In the genomic region with DNA sequence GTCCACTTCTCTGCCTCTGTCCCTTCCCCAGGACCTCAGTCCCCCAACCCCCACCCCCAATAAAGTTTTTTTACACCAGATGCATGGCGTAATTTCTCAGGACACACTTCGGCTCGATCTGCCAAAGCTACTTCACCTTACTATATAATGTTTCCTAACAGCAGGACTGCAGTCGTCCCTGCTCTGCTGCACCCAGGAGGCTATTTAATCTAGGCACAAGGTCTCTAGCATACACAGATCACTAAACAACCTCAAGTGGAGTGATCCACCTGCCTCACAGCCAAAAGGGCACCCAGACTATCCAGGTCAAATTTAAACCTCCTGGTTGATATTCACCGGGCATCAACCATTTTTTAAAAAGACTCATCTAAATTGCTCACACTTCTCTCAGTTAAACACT, we compare ENCODE assay signal across 8 mouse cellular contexts. TPM values are rescaled to one million over a fixed set of nuclear protein-coding genes. Genes with fewer than 3 reads are reported as not detected.
DNase-seq lines count a peak whose midpoint lies in the region; ATAC-seq and TF ChIP-seq lines count a peak whose summit lies in the region.

No protein-coding gene starts in this region.

- TF ChIP-seq EP300 in MEL (IDR thresholded peaks at IDR 0.05; ENCODE audit: low read depth in 1 of 2, low read length in 2 of 2): no peak
- TF ChIP-seq EP300 in liver, postnatal 0 days (IDR thresholded peaks at IDR 0.05; ENCODE audit: low read depth): no peak

- WGBS in heart, embryonic 13.5 days: 29% methylated on average over 5 of the region's 5 CpGs
- WGBS in forebrain, embryonic 16.5 days: 26% methylated on average over 5 of the region's 5 CpGs
- WGBS in liver, postnatal 0 days (ENCODE audit: insufficient replicate concordance): 29% methylated on average over 5 of the region's 5 CpGs

- H3K9me3 ChIP-seq in heart, embryonic 13.5 days: peaks cover 6% of the 10 kb centered on the region; the same call in 1 of the 2 replicates
- no peaks in the 10 kb centered on the region for H3K9me3 ChIP-seq in MEL (replicated peaks; ENCODE audit: insufficient read depth, low read length)
- no peaks in the 10 kb centered on the region for H3K9me3 ChIP-seq in forebrain, embryonic 16.5 days (ENCODE audit: control insufficient read depth, low read length)
- H3K9me3 ChIP-seq in liver, postnatal 0 days (ENCODE audit: low read length): no peaks in the 10 kb centered on the region

- H3K4me1 ChIP-seq in heart, embryonic 13.5 days: peaks cover 10% of the 10 kb centered on the region
- peaks cover 0 to 8% of the 10 kb centered on the region in 2 experiments; a peak in 2 of 4 replicates for H3K4me1 ChIP-seq in MEL (ENCODE audit: control insufficient read depth in 1 of 2, insufficient read depth in 2 of 2, low read length in 2 of 2)
- peaks cover 5% of the 10 kb centered on the region; the same call in 1 of the 2 replicates for H3K4me1 ChIP-seq in forebrain, embryonic 16.5 days (replicated peaks; ENCODE audit: control insufficient read depth, insufficient read depth, low read length)
- H3K4me1 ChIP-seq in liver, postnatal 0 days (ENCODE audit: insufficient read depth): peaks cover 6% of the 10 kb centered on the region; the same call in 1 of the 2 replicates

- no peak for TF ChIP-seq CTCF in MEL (IDR thresholded peaks at IDR 0.05 in 2 of 3, conservative IDR thresholded peaks at IDR 0.05 in 1 of 3; ENCODE audit: control insufficient read depth in 1 of 3, insufficient read depth in 1 of 3, low read depth in 2 of 3, low read length in 3 of 3, poor library complexity in 1 of 3, severe bottlenecking in 1 of 3)
- TF ChIP-seq CTCF in liver, postnatal 0 days (IDR thresholded peaks at IDR 0.05; ENCODE audit: low read depth): no peak

- no peaks in the 10 kb centered on the region; the same call in 1 of the 2 replicates for H3K79me2 ChIP-seq in MEL (ENCODE audit: control insufficient read depth, insufficient read depth, low read length, poor library complexity)

- H3K9ac ChIP-seq in heart, embryonic 13.5 days: peak overlapping the region; percentile 82
- H3K9ac ChIP-seq in MEL (ENCODE audit: control insufficient read depth, low read depth, low read length, poor library complexity, severe bottlenecking): peak overlapping the region; percentile 74
- peak overlapping the region; percentile 65 for H3K9ac ChIP-seq in forebrain, embryonic 16.5 days (replicated peaks; ENCODE audit: low read depth, low read length)
- H3K9ac ChIP-seq in liver, postnatal 0 days (replicated peaks): peak overlapping the region; percentile 76

- ATAC-seq in heart, embryonic 13.5 days (ENCODE audit: extremely low read depth, insufficient number of reproducible peaks, low FRiP score, low TSS enrichment): no peak
- ATAC-seq in forebrain, embryonic 16.5 days: no peak
- ATAC-seq in liver, postnatal 0 days: no peak

- intact Hi-C loops in heart, postnatal 10 days (cut with DNase I): no loop called here

- H3K27me3 ChIP-seq in heart, embryonic 13.5 days (replicated peaks): peaks cover 5% of the 10 kb centered on the region; the same call in 1 of the 2 replicates
- no peaks in the 10 kb centered on the region; a peak in 2 of 4 replicates for H3K27me3 ChIP-seq in MEL (ENCODE audit: control insufficient read depth in 1 of 2, insufficient read depth in 2 of 2, low read length in 2 of 2)
- H3K27me3 ChIP-seq in forebrain, embryonic 16.5 days (replicated peaks; ENCODE audit: control insufficient read depth, insufficient read depth, low read length): no peaks in the 10 kb centered on the region
- H3K27me3 ChIP-seq in liver, postnatal 0 days (ENCODE audit: insufficient read depth, low read length): no peaks in the 10 kb centered on the region

- H3K4me3 ChIP-seq in heart, embryonic 13.5 days: peak overlapping the region; percentile 61
- H3K4me3 ChIP-seq in MEL (ENCODE audit: control insufficient read depth in 1 of 2, insufficient read depth in 1 of 2, low read depth in 2 of 2, low read length in 2 of 2): peak overlapping the region; percentile 75 to 92
- peak overlapping the region; percentile 52 for H3K4me3 ChIP-seq in forebrain, embryonic 16.5 days (replicated peaks; ENCODE audit: low read length)
- peak overlapping the region; percentile 54 for H3K4me3 ChIP-seq in liver, postnatal 0 days (ENCODE audit: low read depth, low read length)

- no peak for TF ChIP-seq RAD21 in MEL (IDR thresholded peaks at IDR 0.05; ENCODE audit: low read depth, low read length)

- no peak for DNase-seq in heart, postnatal 10 days
- no peak for DNase-seq in MEL (ENCODE audit: low read depth, low spot score)
- no peak for DNase-seq in liver, postnatal 0 days
- no peak for DNase-seq in urinary bladder, postnatal 14 days (ENCODE audit: low spot score)
- DNase-seq in embryo, embryonic 10 days (ENCODE audit: low spot score): no peak
- no peak for DNase-seq in T-cell, adult 2 months (ENCODE audit: low spot score)

- H3K36me3 ChIP-seq in heart, embryonic 13.5 days: peaks cover 15% of the 10 kb centered on the region
- peaks cover 0 to 7% of the 10 kb centered on the region in 2 experiments; a peak in 2 of 4 replicates for H3K36me3 ChIP-seq in MEL (ENCODE audit: control insufficient read depth in 1 of 2, insufficient read depth in 2 of 2, low read length in 2 of 2)
- H3K36me3 ChIP-seq in forebrain, embryonic 16.5 days (ENCODE audit: control insufficient read depth, insufficient read depth): no peaks in the 10 kb centered on the region; the same call in 1 of the 2 replicates
- H3K36me3 ChIP-seq in liver, postnatal 0 days (replicated peaks; ENCODE audit: insufficient read depth, low read length): no peaks in the 10 kb centered on the region; the same call in 1 of the 2 replicates

- TF ChIP-seq POLR2A in MEL (IDR thresholded peaks at IDR 0.05; ENCODE audit: control insufficient read depth in 1 of 2, insufficient read depth in 1 of 2, low read depth in 1 of 2, low read length in 2 of 2, poor library complexity in 1 of 2): no peak

- H3K4me2 ChIP-seq in heart, embryonic 13.5 days: peak overlapping the region; percentile 74
- H3K4me2 ChIP-seq in forebrain, embryonic 16.5 days (ENCODE audit: low read length): peak overlapping the region; percentile 79
- peak overlapping the region; percentile 82 for H3K4me2 ChIP-seq in liver, postnatal 0 days (ENCODE audit: low read depth, low read length)

- peak overlapping the region; percentile 96 for H3K27ac ChIP-seq in heart, embryonic 13.5 days (replicated peaks)
- H3K27ac ChIP-seq in MEL (ENCODE audit: control insufficient read depth, low read depth, low read length): peak overlapping the region; percentile 63
- peak overlapping the region; percentile 88 for H3K27ac ChIP-seq in forebrain, embryonic 16.5 days (ENCODE audit: low read length)
- H3K27ac ChIP-seq in liver, postnatal 0 days (ENCODE audit: low read depth): peak overlapping the region; percentile 94

TF ChIP-seq in MEL, 35 proteins besides CTCF, POLR2A, EP300 and RAD21:
- no peak for TF ChIP-seq POLR2AphosphoS2 (IDR thresholded peaks at IDR 0.05; ENCODE audit: low read length)
- no peak for TF ChIP-seq JUND (IDR thresholded peaks at IDR 0.05; ENCODE audit: low read depth, low read length)
- no peak for TF ChIP-seq NELFE (IDR thresholded peaks at IDR 0.05; ENCODE audit: low read depth, low read length)

RNA-seq across cellular contexts. Expression of a gene that starts 3.6 kb away (rescaled TPM):
- polyA plus RNA-seq in heart, embryonic 13.5 days (2015; fragmentation: Nextera tagmentation; extraction: Ambion mirVana): 3.6 and 4.3 TPM in 2 replicates
- 1 to 10 TPM; 4.4 to 4.5 TPM for total RNA-seq in heart, postnatal 10 days (2021)
- 1.6 and 2.0 TPM in 2 replicates for total RNA-seq in MEL (2012; rRNA removed)
- 1 to 10 TPM in 1 of 2 experiments, not detected in 1; 1.1 TPM for polyA plus RNA-seq in MEL (2012; ENCODE audit: insufficient read depth in 1 of 2, insufficient read length in 2 of 2, low read depth in 1 of 2, low replicate concordance in 2 of 2, missing spikeins in 1 of 2)
- polyA plus RNA-seq in forebrain, embryonic 16.5 days (2015; fragmentation: Nextera tagmentation; extraction: Ambion mirVana): 6.7 and 8.3 TPM in 2 replicates
- 3.8 and 4.4 TPM in 2 replicates for polyA plus RNA-seq in liver, postnatal 0 days (2015; fragmentation: Nextera tagmentation; extraction: Ambion mirVana)

RNA-seq across cellular contexts. Expression of a gene that starts 6.7 kb away (rescaled TPM):
- 0.34 and 1.3 TPM in 2 replicates for polyA plus RNA-seq in heart, embryonic 13.5 days (2015; fragmentation: Nextera tagmentation; extraction: Ambion mirVana)
- under 1 TPM; 0.22 to 0.82 TPM for total RNA-seq in heart, postnatal 10 days (2021)
- total RNA-seq in MEL (2012; rRNA removed): 0.15 TPM in 1 of 2 replicates, not detected in the other
- under 1 TPM in 1 of 2 experiments, not detected in 1; 0.86 TPM for polyA plus RNA-seq in MEL (2012; ENCODE audit: insufficient read depth in 1 of 2, insufficient read length in 2 of 2, low read depth in 1 of 2, low replicate concordance in 2 of 2, missing spikeins in 1 of 2)
- polyA plus RNA-seq in forebrain, embryonic 16.5 days (2015; fragmentation: Nextera tagmentation; extraction: Ambion mirVana): 3.0 and 4.2 TPM in 2 replicates
- 10.0 and 10.5 TPM in 2 replicates for polyA plus RNA-seq in liver, postnatal 0 days (2015; fragmentation: Nextera tagmentation; extraction: Ambion mirVana)

RNA-seq across cellular contexts. Expression of a gene that starts 13.2 kb away (rescaled TPM):
- polyA plus RNA-seq in heart, embryonic 13.5 days (2015; fragmentation: Nextera tagmentation; extraction: Ambion mirVana): 18.0 and 18.8 TPM in 2 replicates
- 10 to 100 TPM; 12.8 TPM for total RNA-seq in heart, postnatal 10 days (2021)
- 17.6 and 18.6 TPM in 2 replicates for total RNA-seq in MEL (2012; rRNA removed)
- 10 to 100 TPM; 25.2 to 91.8 TPM for polyA plus RNA-seq in MEL (2012; ENCODE audit: insufficient read depth in 1 of 2, insufficient read length in 2 of 2, low read depth in 1 of 2, low replicate concordance in 2 of 2, missing spikeins in 1 of 2)
- polyA plus RNA-seq in forebrain, embryonic 16.5 days (2015; fragmentation: Nextera tagmentation; extraction: Ambion mirVana): 26.8 and 27.0 TPM in 2 replicates
- 6.3 and 7.1 TPM in 2 replicates for polyA plus RNA-seq in liver, postnatal 0 days (2015; fragmentation: Nextera tagmentation; extraction: Ambion mirVana)

RNA-seq across cellular contexts. Expression of a gene that starts 24.6 kb away (rescaled TPM):
- polyA plus RNA-seq in heart, embryonic 13.5 days (2015; fragmentation: Nextera tagmentation; extraction: Ambion mirVana): 7.9 and 8.7 TPM in 2 replicates
- 1 to 10 TPM; 1.8 to 3.4 TPM for total RNA-seq in heart, postnatal 10 days (2021)
- 0.26 and 0.31 TPM in 2 replicates for total RNA-seq in MEL (2012; rRNA removed)
- under 1 TPM in 1 of 2 experiments, not detected in 1; 0.89 TPM for polyA plus RNA-seq in MEL (2012; ENCODE audit: insufficient read depth in 1 of 2, insufficient read length in 2 of 2, low read depth in 1 of 2, low replicate concordance in 2 of 2, missing spikeins in 1 of 2)
- 98.2 and 129 TPM in 2 replicates for polyA plus RNA-seq in forebrain, embryonic 16.5 days (2015; fragmentation: Nextera tagmentation; extraction: Ambion mirVana)
- 0.26 and 0.34 TPM in 2 replicates for polyA plus RNA-seq in liver, postnatal 0 days (2015; fragmentation: Nextera tagmentation; extraction: Ambion mirVana)

RNA-seq across cellular contexts. Expression of a gene that starts 40.6 kb away (rescaled TPM):
- 4.5 and 5.0 TPM in 2 replicates for polyA plus RNA-seq in heart, embryonic 13.5 days (2015; fragmentation: Nextera tagmentation; extraction: Ambion mirVana)
- under 1 TPM in 1 of 2 experiments, not detected in 1; 0.31 TPM for total RNA-seq in heart, postnatal 10 days (2021)
- total RNA-seq in MEL (2012; rRNA removed): not detected in 2 replicates
- polyA plus RNA-seq in MEL (2012; ENCODE audit: insufficient read depth in 1 of 2, insufficient read length in 2 of 2, low read depth in 1 of 2, low replicate concordance in 2 of 2, missing spikeins in 1 of 2): not detected
- polyA plus RNA-seq in forebrain, embryonic 16.5 days (2015; fragmentation: Nextera tagmentation; extraction: Ambion mirVana): 144 and 179 TPM in 2 replicates
- not detected in 2 replicates for polyA plus RNA-seq in liver, postnatal 0 days (2015; fragmentation: Nextera tagmentation; extraction: Ambion mirVana)
